Mouse (Mus musculus) activated CD4-positive, CD25-positive, alpha-beta regulatory T cell, adult 4 months (primary cell): ENCODE results near the gene Slc22a23. TPM values are rescaled to one million over a fixed set of nuclear protein-coding genes. Genes with fewer than 3 reads are reported as not detected.

ENCODE experiments used
- ATAC-seq: one replicate; pipeline ENCODE4 v1.8.0; 2017
- polyA plus RNA-seq, 2 experiments: library from polyadenylated mRNA; unstranded; fragments of 100-300 nt; shearing (Covaris generic); gene quantifications; one replicate each; pipeline ENCODE4 v1.2.1; 2017

The Slc22a23 gene
- polyA plus RNA-seq, 2 experiments from 2014 or later = 0.17 to 0.23 TPM

- no peak for ATAC-seq
Observed at GRCm38 (mm10) chr13:34266942-34267660, 77.9 kb downstream of the Slc22a23 start.

- ATAC-seq = no peak
Observed at GRCm38 (mm10) chr13:34266067-34266466, 78.9 kb downstream of the Slc22a23 start.

DNA sequence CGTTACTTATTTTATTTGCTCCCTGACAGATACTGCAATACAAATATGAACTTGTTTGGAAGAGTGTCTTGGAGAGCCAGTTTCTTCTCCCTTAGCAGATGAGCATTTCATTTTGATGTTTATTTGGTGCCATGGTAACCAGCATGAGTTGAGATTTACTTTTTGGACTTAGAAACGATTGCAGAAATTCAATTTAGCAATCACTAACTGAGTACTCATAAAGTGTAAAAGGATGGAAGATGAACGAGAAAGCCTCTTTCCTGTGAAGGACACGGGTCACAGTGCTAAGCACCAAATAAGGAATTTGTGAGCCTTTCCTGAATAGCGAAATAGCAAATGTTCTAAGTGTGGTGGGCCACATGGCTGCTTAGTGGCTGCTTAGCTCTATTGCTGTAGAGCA, 79.4 kb downstream of the Slc22a23 start:
- no peak for ATAC-seq

DNA sequence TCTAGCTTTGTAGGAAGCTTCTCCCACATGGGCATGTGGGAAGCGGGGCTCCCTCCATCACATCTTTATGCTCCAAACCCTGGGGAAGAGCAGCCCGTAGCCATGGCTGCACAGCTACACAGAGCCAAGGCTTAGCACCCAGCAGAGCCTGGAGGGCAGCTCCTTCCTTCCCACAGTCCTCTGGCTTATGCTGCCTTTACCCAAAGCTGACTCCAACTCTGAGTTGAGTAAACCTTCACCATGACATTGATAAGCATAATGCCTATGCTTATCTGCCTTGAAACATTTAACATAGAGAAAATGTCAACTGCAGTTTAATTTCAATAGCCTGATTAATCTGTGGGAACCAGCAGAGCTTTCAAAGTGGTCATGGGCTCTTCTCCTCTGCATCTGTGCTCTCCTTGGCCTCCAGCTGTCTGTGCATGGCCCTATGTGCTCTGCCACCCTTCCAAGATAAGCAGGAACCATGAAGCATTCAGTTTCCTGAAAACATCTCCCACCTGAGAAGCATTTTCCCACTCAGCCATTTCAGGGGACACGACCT, 79.9 kb downstream of the Slc22a23 start:
- no peak for ATAC-seq

DNA sequence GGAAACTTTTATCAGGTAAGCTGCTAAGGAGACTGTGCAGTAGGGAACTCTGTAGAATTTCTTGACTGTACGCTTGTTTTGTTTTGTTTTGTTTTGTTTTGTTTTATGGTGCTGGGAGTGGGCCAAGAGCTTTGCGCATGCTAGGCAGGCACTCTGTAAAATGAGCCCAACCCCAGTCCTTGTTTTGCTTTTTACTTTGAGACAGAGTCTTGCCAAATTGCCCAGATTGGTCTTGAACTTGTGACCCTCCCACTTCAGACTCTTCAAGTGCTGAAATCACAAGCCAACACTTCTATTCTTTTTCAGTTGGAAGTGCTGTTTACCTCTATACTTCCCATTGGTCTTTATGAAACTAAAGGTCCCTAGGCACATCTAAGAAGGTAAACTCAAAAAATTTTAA, 80.5 kb downstream of the Slc22a23 start:
- ATAC-seq = no peak

DNA sequence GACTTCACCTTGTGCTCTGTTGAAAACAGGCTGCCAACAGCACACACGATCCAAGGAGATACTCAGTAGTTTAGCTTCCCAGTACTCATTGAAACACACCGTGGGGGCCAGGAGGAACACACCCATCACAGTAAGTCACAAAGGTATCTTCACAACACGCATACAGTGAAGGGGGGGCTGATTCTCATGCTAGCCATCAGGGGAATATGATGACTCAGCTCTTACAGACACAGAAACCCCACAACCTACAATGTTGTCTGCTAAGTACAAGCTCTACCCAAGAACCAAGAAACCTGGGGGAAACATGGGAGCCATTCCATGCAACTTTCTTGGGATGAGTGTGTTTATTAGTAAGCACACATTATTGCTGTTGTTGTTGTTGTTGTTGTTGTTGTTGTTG, 86.2 kb downstream of the Slc22a23 start:
- ATAC-seq = no peak

DNA sequence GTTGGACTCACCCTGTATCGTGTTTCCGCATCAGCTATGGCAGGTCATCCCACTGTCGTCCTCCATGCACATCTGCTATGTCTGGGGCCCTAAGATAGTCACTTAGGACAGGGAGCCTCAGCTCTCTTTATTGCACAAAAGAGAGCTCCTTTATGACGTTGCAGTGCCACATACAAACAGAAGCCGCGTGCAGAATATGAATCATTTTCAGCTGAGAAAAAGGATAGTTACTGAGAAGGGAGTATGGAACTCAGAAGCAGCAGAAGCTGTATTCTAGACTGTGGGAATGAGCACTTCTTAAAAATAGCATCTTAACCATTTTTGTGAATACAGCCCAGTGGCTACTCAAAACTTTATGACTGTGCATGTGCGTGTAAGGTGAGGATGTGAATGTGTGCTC, 87.8 kb downstream of the Slc22a23 start:
- no peak for ATAC-seq

DNA sequence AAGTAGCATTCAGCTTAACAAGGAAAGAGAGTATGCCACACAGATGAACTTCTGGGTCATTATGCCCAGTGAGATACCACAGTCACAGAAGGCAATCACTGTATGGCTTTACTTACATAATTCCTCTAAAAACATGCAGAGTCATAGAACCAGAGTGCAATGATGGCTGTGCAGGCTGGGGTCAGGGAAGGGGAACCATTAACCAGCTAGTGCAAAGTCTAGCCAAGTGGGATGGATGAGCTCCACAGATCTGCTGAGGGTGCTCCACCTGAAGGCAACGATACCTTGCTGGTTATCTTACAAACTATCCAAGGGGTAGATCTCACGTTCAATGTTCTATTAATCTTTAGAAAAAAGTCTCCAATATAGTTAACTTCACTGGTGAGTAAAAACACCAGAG, 88.3 kb downstream of the Slc22a23 start:
- ATAC-seq = no peak

- ATAC-seq = no peak
Observed at GRCm38 (mm10) chr13:34255297-34255696, 89.7 kb downstream of the Slc22a23 start.

DNA sequence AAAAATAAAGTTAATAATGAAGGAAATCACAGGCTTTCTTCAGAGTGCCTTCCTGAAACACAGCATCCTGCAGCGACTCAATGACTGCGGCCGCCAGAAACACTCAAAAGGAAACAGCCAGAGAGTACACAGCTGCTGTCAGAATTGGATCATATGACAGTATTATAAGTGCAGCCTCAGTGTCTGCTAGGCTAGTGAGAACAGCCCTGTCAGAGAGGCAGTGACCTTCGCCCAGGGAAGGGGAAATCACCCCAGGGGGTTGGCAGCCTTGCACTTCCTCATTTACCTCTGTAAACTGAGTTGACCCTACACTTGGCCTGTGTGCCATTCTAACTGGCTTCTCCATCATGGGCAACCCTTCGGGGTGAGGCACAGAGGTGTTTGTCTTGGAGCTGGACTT, 90.3 kb downstream of the Slc22a23 start:
- ATAC-seq = no peak

DNA sequence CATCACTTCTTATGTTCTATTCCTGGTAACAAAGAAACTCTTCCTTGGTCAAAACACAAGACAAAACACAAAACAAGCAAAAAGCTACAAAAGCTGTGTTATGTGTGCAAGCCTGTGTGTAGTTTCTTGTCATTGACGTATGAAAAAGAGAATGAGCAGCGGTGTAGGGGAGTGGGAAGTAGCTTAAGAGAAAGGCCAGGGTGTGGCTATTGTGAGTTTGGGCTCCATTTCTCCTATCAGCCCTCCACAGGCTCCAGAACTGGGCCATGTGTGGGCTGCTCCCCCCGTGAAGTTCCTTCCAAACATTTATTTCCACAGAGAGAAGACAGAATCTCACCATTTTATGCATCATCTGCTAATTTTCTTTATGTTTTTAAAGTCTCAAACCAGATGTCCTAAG, 91.2 kb downstream of the Slc22a23 start:
- ATAC-seq = no peak

DNA sequence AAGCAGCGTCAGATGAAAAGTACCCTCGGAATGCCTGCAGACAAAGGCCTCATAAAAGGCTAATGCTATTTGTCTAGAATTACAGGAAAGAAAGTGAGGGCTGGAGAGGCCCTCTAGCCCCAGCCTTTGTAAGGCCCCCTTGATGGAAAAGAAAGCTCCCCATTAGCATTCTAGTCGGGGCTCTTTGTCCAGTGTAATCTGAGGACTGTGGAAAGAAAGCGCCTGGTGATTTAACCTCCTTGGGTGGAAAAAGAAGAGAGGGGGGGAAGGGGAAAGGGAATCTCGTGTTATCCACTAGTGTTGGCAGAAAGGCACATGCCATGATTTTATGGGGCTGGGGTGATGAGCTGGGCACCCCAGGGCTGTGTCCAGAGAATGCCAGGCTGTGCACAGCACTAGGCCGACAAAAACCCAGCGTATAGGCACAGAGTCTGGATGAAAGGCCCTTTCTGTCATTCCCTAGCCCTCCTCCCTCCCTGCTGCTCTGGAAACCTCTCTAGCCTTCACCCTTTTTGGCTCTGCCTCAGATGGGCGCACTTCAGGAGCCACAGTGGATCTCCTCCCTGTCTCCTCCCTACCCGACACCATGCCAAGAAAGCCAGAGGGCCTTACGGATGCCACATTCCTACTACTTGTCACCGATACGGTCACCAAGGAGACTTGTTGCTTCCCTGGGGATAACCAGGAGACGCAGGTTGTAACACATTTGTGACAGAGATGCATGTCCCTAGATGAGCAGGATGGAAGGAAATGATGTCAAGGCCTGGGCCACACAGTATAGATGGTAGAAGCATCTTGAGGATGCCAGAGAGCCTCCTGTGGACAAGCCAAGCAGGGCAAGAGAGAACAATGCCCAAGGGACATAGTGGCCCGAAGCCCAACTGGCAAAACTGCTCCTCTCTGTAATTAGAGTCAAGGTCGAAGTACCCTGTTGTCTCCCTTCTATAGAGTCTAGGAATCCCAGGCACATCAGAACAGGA, 95.8 kb downstream of the Slc22a23 start:
- no peak for ATAC-seq

- no peak for ATAC-seq
Observed at GRCm38 (mm10) chr13:34248107-34248506, 96.9 kb downstream of the Slc22a23 start.

DNA sequence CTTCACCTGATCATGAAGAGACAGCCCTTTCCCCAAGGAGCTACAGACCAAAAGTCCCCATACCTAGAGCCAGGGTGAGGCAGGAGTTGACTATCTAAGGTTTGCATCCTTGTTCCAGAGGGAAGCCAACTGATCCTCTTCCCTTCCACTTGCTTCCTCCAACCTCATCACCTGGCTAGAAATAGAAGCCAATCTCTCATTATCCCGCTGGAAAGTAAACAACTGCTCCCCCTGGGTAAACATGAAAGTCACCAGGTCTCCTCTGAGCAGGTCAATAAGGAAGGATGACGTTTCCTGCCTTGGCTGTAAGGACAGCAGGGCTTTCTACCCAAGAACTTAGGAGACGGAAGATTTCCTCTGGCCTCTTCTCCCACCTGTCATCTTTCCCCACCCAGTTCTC, 98.2 kb downstream of the Slc22a23 start:
- no peak for ATAC-seq

- ATAC-seq = no peak
Observed at GRCm38 (mm10) chr13:34245216-34245615, 99.8 kb downstream of the Slc22a23 start.

GRCm38 (mm10) chr13:34244186-34244585, 100.8 kb downstream of the Slc22a23 start:
- no peak for ATAC-seq

DNA sequence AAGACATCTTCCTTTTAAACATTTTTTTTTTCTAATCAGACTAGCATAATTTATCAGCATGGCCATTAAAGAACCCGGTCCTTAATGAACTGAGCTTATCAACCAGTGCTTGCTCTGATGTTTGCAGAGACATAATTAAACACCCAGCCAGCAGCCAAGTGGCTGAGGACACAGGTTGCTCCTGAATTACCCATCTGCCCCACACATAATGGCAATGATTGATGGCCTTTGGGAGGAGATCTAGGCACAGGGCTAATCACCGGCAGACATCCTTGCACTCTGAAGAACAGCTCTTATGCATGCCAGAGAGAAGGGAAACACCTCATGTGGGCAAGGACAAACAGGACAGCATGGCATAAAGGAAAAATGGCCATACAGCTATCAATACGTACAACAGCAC, 102.8 kb downstream of the Slc22a23 start:
- no peak for ATAC-seq

DNA sequence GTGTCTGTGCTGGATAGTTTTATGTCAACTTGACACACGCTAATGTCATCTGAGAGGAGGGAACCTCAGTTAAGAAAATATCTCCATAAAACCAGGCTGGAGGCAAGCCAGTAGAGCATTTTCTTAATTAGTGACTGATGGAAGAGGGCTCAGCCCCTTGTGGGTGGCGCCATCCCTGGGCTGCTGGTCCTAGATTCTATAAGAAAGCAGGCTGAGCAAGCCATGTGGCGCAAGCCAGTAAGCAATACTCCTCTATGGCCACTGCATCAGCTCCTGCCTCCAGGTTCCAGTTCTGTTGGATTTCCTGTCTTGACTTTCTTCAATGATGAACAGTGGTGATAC, 104.9 kb downstream of the Slc22a23 start:
- no peak for ATAC-seq

GRCm38 (mm10) chr13:34239371-34240086, 105.5 kb downstream of the Slc22a23 start:
- ATAC-seq = no peak

- ATAC-seq = no peak
Observed at GRCm38 (mm10) chr13:34238646-34239290, 106.2 kb downstream of the Slc22a23 start.

GRCm38 (mm10) chr13:34235056-34235455, 109.9 kb downstream of the Slc22a23 start:
- no peak for ATAC-seq

DNA sequence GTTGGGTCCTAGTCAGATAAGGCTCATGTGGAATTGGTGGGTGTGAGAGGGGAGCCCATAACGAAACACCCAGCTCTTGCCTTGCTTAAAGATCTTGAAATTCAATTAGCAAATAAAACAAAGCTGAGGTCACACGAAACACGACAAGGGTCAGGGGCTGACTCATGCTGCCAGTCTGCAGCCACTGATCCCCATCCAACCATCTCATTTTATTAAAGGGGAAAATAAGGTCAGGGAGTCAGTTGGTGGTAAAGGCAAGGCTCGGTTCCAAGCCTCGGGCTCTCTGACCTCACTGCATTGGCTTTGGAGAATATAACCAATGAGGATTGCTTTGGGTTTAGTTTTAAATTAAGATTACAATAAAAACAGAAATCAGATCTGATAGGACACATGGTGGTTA, 110.5 kb downstream of the Slc22a23 start:
- no peak for ATAC-seq
